Mouse (Mus musculus) testis, postnatal 14 days (tissue): ENCODE measurements around the gene Taf10.
A peak's percentile ranks its signal among the peaks of the same experiment; 100 is the strongest.

Experiments
- DNase-seq: peaks from one replicate; pipeline ENCODE4 v3.0.0; 2021; ENCODE audit warnings: low spot score

The Taf10 gene

DNA sequence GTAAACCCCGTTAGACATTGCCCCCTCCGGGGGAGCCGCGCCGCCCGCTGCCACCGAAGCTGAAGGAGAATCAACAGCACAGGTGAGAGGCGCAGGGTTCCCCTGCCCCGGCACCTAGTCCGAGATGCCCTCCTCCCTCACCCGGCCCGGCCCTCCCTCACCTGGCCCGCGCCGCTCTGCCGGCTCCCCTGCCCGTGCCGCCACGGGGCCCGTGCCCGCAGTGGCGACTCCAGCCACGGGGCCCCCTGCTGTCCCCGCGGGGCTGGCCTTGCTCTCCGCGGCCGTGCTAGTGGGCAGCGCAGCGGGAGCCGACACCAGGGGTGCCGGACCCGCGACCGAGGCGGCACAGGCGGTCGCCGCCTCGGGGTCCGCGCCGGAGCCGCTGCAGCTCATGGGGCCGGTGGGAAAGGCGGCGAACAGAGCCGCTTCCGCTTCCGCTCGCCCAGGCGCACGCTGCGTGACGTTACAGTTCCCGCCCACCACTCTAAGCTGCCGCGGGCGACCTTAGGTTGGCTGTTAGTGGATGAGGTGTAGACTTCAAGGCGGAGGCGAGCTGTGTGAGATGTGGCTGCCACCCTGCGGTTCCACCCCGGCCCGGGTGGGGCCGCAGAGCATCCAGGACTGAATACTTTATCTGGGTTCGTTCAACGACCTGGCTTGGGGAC lies at the start of gene Taf10:
TSS of gene Taf10 (minus strand) at position 436 of the 665 bp plus-strand sequence.
- DNase-seq = peak; percentile 88

DNA sequence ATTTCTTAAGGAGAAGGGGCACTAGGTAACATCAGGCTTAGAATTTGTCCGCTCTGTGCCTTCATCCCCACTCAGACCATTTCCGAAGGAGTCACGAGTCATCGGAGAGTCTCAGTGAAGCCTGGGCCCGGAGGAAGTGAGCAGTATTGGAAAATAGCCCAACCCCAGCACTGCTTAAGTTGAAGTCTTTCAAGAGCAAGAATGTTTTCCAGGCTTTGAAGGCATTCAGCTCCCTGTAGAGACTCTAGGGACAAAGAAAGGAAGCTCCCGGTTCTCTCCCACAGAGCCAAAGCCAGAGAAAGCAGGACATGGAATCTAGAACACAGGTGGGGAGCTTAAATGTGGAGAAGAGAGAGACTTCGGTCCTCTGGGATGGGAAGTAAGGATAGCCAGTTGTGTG lies 49.5 kb upstream of the Taf10 start:
- DNase-seq = no peak

DNA sequence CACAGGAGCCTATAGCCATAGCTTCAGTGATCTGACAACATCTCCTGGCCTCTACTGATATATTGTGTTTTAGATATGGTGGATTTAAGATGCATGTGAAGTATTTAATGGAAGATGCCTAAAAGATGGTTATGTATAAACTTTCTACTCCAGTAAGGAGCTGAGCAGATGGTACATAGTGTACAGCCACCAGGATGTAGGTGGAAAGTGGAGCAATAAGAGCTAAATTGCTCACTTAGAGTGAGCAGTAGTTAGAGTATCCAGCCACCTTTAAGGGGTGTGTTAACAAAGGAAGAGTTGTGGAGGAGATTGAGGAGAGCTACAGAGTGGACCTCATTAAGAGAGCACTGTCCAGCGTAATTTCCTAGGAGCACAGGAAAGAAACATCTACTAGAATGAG lies 47.0 kb upstream of the Taf10 start:
- no peak for DNase-seq

DNA sequence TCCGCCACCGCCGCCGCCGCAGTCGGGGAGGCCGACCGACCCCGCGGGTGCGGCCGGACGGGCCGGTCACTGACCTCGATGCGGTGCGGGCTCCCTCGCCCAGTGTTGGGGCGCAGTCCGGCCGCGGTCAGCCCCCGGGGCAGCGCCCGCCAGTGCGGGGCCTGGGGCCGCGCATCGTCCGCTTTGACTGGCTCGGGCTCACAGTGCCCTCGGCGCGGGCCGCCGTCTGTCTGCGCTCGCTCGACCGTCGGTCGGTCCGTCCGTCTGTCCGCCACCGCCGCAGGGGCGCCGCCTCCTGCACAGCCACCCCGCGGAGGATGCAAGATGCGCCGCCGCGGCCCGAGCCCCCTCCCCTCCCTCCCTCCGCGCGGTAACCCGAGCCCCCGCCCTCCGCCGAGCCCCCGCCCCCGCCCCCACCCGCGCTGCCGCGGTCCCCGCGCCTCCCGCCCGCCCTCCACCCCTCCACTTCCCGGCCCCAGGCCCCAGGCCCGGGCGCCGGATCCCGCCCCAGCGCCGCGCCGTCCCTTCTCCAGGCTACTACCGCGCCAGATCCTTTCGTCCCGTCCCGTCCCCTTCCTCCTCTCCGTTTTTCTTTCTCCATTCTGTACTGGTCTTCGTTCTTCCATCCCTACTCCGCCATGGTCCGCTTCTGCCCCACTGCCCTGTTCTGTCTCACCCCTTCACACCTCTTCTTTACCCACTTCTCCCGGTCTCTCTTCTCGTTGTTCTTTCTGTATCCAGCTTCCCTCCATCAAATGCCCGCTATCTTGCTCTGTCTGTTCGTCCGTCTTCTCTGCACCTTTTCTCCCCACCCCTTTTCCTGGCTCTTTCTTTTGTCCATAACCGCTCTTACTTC lies 43.4 kb upstream of the Taf10 start, which contains the start of gene Dchs1:
TSS of gene Dchs1 (minus strand) at position 370 of the 856 bp plus-strand sequence.
- no peak for DNase-seq

DNA sequence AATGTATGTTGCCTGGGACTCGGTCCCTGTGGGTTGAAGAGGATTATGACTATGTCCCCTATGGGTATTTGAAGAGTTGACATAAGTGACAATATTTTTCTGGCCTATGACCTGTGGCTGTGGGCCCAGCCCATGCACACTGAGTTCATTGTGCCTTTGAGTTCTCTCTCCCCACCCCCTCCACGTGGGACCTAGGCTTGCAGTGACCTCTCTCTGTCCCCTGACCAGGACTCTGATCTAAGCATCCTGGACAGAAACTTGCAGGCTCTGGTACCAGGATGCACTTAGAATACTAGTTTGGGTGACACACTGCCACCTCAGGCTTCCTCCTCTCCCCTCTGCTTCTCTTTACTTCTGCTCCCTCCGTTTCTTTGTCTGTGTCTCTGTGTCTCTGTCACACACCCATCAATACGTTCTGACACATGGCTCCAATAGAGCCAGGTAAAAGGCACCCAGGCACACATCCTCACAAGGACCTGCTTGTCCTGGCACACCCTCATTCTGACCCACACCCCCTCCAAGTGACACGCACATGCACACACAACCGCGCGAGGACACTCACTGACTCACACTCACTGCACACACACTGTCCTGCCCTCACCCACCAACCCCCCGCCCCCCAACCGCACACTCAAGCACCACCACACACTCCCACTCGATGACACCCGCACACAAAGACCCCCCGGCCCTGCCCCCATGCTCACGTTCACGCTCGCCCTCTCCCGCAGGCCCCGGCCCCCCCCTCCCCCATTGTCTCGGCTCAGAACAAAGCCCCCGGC lies 42.5 kb upstream of the Taf10 start:
- DNase-seq = no peak

DNA sequence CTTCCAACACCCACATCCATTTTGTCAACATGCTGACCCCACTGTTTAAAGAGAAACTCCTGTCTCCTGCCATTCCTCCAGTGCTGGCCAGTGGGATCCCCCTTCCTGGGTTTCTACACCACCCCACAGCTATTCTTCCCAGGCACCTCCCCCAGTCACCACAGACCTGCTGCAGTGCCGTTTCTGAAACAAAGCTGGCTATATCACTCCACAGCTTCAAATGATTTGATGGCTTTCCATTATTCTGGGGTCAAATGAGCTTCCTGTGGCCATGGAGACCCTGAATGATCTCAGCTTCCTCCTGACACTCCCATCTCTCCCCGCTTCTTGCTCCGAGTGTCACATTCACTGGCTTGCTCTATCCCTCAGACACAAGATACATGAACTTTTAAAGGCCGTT lies 40.4 kb upstream of the Taf10 start:
- no peak for DNase-seq

DNA sequence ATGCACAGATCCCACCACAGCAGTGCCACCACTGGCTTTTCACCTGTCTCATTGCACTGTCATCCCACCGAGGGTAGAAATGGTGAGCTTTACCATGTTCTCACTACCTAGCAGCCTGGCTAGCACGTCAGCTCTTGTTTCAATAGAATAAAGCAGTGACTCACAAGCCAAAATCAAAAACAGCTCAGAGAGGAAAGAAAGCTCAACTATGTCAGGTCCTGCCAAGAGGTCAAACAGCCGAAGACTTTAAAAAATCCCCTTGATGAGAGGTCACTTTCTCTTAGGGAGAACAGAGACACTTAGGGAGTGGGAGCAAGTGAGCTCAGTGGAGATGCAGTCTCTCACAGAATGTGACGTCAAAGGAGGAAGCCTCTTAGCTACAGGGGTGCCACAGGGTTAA lies 39.7 kb upstream of the Taf10 start:
- no peak for DNase-seq

DNA sequence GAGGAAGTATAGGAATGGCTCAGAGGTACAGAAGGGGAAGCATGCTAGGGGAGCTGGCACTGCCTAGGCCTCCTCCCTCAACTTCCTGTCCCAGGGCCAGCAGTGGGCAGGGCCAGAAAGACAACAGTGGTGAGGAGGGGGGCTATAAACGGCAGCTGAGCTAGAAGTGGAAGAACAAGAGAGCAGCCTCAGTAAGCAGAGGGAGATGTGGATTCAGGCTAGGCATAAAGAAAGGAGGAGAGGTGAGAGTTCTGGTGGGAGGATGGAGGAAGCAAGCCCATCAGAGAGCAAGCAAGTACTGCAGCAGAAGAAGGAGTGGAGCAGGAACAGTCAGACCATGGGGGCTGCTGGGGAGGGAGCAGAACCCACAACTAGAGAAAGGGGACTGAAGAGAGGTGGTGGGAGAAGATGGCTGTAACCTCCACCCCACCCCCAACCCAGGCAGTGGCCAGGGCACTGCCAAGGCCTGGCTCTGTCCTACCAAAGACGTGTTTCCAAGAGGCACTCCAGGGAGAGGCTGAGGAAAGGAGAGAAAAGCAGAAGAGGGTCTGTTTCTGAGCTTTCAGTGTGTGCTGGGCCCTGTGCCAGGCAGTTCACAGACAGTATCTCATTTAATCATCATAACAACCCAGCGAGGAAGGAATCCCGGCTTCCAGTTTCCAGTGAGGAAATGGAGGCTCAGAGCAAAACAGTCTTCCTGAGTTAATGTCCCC lies 34.5 kb upstream of the Taf10 start:
- DNase-seq = no peak

DNA sequence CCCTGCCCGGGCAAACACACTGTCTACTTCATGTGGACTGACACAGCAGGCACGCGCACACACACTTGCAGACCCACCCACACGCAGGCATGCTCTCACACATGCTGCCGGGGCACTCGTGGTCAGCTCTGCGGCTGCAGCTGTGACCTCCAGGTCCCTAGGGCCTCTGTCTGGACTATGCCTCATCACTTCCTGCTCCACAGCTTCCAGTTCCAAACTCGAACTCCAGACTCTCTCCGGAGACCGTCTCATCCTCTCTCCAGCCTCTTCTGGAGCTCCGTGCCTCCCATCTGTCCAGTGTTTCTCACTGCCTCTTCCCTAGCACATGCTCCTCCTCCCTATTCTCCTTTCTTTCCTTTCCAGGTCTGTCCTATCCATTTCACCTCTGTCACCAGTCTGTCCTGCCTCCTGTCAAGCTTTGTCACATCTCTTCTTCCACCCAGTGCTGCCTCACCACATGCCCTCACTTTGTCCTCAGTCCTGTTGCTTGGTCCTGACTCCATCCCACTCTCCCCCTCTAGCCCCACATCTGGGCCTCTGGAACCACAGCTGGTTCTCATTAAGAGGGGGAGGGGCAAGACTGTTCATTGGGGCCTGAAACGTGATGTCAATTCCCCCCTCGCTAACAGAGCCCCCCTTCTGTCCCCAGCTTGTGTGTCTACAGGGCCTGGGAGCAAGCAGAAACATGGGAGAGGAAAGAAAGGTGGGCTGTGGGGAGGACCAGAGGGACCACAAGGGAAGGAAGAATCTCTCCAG lies 33.8 kb upstream of the Taf10 start:
- no peak for DNase-seq

DNA sequence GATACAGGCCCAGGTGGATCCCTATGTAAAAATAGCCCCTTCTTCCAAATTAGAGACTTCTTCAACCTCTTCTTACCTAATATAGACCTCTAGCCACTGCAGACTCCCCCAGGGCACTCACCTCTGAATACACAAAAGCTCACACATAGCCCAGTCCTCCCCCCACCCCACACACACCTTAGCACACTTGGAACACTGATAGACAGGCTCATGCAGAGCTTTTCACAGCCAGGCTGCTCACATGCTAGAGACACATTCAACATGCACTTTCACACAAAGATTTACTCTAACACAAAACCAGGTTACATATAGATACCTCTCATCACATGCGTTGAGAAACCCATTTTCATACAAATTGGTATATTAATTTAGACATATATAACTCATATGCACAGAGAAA lies 33.2 kb upstream of the Taf10 start:
- no peak for DNase-seq

DNA sequence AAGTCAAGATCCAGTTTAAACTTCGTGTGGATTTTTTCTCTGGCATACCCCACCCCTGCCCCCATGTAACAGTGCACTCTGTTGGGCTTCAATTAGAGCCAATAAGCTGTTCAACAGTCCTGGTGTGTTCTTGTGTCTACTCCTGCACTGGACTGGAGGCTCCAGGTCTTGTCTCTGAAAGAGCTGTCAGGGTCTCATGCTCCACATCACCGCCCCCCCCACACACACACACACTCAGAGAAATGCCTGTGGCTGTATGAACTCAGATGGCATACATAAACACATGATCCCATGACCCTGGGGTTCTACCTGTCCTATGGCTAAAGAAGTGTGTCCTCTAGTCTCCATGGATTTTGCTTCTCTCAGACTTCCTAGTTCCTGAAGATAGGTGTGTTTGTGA lies 31.9 kb upstream of the Taf10 start:
- no peak for DNase-seq

DNA sequence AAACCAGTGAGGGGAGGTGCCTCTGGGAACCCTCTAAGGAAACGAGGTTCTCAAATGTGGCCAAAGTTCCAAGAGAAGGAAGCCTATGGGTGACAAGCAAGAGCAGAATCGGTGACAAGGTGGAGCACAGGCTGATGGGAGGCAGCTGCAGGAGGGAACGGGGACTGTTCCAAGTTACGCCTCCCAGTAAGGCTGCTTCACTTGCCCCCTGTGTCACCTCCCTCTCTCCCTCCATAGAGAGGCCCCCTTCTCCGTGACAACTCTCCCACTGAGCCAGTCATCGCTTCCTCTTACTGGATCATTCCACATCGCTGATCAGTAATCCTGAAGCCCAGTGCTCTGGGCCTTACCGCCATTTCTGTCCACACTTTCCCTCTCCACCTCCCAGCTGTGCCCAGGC lies 30.5 kb upstream of the Taf10 start:
- no peak for DNase-seq

DNA sequence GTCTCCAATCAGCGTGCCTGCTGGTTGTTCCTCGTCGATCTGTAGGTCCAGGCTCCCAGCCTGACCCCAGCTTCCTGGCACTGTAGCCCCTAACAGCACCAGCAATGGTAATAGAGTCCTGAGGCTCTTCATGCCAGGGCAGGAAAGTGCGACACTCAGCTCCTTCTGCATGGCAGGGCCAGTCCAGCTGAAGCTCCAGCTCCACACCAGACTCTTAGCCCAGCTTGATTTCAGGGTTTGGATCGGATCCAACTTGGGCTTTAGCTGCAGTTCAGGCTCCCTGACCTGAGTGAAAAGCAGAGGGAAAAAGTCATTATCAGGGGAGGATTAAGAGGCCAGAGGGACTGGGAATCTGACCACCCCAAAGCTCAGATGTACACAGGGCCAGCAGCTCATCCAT lies 28.9 kb upstream of the Taf10 start:
- DNase-seq = no peak

DNA sequence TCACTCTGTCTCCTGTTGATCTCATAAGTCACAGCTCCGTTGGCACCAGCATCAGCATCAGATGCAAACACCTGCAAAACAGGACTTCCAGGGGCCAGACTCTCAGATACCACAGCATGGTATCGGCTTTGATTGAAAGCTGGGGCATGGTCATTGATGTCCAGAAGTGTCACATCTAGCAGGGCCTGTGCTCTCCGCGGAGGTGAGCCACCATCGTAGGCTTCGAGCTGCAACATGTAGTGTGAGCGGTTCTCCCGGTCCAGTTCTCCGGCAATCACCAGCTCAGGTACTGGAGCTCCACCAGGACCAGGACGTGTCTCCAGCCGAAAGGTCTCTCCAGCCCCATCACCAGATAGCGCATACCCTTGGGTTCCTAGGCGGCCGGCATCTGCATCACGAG lies 28.2 kb upstream of the Taf10 start:
- DNase-seq = no peak

DNA sequence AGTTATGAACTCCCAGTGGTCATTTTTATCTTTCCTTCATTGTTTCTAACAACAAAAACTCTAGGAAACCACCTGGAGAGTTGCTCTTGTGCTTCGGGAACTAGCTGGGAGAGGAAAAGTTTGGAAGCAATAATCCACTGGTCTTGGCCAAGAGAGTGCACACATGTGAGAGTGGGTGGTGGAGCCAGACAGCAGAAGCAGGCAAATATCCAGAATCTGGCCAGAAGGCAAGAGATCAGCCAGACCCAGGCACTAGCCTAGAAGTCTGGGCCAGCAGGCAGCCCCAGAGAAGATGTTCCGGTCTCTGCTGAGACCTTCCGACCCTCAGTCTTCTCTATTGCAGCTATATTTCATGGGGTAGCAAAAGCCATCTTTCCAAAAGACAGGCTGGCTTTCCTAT lies 25.8 kb upstream of the Taf10 start:
- no peak for DNase-seq

DNA sequence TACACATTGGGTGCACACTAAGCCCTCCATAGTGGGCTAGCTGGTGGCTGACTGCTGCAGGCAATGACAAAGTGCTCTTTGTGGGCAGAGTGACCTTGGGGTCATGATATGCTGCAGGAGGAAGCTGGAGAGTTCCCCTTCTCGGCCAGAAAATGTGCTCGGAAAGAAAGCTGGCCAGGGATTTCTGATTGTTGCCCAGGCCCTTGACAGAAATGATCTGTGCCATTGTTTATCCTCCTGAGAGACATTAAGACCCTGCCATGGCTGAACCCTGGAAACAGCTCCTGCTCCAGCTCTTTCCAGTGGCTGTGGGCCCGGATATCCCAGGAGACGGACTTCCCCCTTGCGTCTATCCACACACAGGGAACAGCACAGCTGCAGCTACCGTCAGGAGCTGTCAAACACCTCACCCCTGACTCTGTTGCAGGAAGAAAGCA lies 23.6 kb upstream of the Taf10 start:
- DNase-seq = no peak

DNA sequence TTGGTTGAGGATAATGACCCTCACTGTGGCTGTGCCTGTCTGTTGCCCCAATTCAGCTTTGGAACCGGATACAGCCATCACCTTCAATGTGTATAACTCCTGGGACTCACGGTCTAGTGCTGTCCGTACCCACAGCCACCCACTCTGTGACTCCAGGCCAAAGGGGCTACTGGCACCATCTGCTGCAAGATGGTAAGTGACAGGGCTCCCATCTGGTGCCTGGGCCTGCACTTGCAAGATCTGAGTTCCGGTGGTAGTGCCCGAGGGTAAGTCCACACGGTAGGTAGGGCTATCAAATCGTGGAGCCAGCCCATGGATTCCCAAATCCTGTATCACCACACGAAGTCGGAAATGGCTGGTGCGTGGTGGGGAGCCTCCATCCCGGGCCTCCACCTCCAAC lies 20.2 kb upstream of the Taf10 start:
- no peak for DNase-seq

DNA sequence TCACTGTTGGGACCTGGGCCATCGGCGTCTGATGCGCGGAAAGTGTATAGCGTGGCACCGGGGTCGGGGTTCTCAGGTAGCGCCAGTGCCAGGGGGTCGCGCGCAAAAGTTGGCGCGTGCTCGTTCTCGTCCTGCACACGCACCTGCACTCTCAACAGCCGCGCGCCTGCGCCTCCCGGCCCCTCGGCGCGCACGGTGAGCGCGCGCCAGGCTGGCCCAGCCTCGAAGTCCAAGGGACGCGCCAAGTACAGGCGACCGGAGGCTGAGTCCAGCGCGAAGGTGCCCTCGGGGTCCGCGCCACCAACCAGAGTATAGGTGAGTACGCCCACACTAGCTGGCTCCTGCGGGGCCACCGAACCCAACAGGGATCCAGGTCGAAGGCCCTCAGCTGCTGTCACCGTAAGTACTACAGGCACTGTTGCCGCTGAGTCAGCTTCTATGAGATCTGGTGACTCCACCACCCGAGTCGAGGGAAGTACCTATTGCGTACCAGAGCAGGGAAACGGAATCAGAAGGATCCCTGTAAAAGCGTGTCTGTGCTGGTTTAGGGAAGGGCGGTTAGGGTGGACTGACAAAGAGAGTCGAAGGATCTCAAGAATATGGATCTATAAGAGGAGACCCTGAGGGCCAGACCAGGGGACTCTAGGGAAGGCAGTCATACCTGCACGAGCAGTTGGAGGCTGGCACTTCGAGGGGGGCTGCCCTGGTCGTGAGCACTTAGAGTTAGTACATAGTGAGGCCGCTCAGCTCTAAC lies 18.5 kb upstream of the Taf10 start:
- no peak for DNase-seq

DNA sequence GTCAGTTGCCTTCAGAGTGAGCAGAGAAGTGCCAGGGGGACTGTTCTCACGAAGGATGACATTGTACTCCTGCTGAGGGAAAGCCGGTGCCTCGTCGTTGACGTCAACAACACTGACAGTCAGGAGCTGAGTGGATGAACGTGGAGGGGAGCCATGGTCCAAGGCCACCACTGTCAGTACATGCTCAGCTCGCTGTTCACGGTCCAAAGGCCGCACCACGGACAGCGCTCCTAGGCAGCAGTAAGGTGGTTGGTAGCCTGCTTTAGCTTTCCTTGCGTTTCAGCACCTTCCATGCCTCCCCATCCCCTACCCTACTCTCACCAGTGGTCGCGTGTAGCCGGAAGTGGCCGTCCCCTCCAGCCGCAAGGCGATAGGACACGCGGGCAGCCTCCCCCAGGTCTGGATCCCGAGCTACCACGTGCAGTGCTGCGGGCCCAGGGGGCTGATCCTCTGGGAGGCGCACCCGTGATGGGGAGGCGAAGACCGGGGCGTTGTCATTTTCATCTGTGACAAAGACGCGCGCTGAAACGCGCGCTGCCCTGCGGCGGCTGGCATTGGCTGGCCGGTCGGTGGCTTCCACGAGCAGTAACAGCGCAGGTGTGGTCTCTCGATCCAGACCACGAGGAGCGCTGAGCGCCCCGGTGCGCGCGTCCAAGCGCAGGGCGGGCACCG lies 17.8 kb upstream of the Taf10 start:
- no peak for DNase-seq

DNA sequence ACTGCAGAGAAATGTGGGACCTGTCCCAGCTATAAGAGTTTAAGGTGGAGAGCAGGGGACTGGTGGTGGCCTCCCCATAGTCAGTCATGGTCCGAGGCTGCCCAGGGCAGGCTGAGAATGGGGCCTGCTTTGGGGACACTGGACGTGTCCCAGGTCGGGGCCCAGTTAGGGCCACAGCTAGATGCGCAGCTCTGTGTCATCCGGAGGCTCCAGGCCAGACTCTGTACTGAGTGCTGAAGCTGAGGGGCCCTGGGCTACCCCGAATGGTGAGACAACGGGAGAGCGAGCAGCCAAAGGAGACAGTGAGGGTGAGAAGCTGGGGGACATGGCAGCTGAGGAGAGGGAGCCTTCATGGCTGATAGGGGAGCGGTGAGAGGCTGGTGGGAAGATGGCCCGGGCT lies 9.1 kb upstream of the Taf10 start:
- DNase-seq = no peak
